Mouse (Mus musculus) urinary bladder, postnatal 25 days (tissue): ENCODE data around the gene Lrrc71.

Experiments
- DNase-seq: peaks from one replicate; pipeline ENCODE4 v3.0.0; 2022; ENCODE audit warnings: low spot score

Lrrc71 gene

GRCm38 (mm10) chr3:87748431-87748830 is at the start of gene Lrrc71:
Gene Lrrc71, minus strand, starts transcription at chr3:87748625.
- DNase-seq, result no peak

- DNase-seq, result peak; percentile 29
Measured at GRCm38 (mm10) chr3:87796736-87797334, 48.4 kb upstream of the Lrrc71 start, which contains the start of gene Insrr. Gene Insrr, plus strand, starts transcription at chr3:87796951.

- DNase-seq, result peak; percentile 61
Measured at GRCm38 (mm10) chr3:87795336-87796277, 47.2 kb upstream of the Lrrc71 start.

DNA sequence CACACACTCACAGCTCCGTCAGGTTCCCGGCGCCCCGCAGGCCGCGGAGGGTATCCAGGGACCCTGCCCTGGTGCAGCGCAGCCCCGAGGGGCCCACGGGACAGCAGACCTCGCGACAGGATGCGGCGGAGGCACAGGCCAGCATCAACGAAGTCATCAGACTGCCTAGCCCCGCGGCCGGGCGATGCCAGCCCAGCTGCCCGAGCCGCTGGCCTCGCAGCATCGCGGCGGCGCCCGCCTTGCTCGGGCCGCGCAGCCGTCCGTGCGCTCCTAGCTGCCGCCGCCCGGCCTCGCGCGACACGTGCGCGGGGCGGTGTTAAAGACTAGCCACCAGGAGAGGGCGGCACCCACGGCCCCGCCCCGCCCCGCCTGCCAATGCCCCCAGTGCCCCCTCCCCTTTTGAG is 46.5 kb upstream of the Lrrc71 start, which contains the start of gene Ntrk1:
Gene Ntrk1 (minus strand): TSS at position 241 of the 404 bp plus-strand sequence.
- DNase-seq, result no peak

- DNase-seq, result no peak
Measured at GRCm38 (mm10) chr3:87789768-87790167, 41.3 kb upstream of the Lrrc71 start.

- DNase-seq, result no peak
Measured at GRCm38 (mm10) chr3:87789248-87789647, 40.8 kb upstream of the Lrrc71 start.

DNA sequence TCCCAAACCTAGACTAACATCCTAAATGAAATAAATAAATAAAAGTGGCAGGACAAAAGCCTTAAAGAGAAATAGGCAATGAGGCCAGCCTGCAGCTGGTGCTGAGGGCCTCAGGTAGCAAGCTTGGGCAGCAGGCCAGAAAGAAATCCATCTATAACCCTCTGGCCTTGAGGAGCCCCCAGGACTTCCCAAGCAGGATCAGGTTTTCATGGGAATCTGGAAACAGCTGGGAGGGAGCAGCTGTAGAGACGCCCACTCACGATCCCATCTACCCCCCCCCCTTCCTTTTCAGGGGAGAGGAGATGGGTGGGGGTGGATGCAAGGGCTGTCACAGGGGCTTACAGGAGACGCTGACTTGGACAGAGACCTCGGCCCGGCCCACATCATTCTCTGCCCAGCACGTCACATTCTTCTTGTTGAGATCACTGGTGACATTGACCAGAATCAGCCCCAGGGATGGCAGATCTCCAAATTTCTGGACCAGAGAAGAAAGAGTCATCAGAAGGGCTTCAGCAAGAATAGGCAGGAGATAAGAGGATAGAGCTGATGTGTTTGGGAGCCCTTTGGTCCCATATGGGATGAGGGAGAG is 37.3 kb upstream of the Lrrc71 start:
- DNase-seq, result no peak

- no peak for DNase-seq
Measured at GRCm38 (mm10) chr3:87785156-87785555, 36.7 kb upstream of the Lrrc71 start.

GRCm38 (mm10) chr3:87783282-87784023 is 35.0 kb upstream of the Lrrc71 start:
- no peak for DNase-seq

DNA sequence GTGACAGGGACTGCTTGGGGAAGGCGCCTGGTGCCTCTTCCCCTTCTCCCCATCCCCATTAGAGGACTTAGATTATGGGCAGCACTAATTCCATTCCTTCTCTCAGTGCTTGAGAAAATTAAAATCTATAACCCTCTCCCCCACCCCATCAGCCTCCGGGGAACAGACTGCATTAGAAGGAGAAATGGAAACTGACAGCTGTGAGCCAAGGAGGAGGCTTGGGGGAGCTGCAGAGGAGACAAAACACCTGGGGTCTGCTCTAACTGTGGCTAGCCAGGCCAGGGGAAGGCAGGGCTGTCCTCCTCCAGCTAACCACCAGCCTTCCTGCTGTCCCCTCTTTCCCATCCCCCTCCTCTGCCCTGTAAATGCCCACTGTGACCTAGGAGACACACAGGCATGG is 30.7 kb upstream of the Lrrc71 start:
- DNase-seq, result no peak

GRCm38 (mm10) chr3:87778283-87778682 is 29.9 kb upstream of the Lrrc71 start:
- no peak for DNase-seq

- no peak for DNase-seq
Measured at GRCm38 (mm10) chr3:87771088-87771487, 22.7 kb upstream of the Lrrc71 start.

- no peak for DNase-seq
Measured at GRCm38 (mm10) chr3:87770280-87770679, 21.9 kb upstream of the Lrrc71 start.

DNA sequence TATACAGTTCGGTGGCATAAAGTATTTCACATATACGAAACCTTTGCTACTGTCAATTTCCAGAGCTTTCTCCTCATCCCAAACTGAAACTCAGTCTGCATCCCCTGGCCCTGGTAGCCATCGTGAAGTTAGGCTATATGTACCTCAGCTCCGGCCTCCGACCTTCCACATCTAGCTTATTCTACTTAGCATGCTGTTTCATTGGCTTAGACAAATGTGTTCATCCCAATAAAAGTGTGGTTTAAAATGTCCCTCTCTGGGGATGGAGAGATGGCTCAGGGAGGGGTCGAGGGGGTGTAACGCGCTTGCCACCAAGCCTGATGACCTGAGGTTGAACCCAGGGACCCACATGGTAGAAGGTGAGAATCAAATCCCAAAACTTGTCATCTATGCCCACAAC is 21.1 kb upstream of the Lrrc71 start:
- DNase-seq, result no peak

GRCm38 (mm10) chr3:87768844-87769243 is 20.4 kb upstream of the Lrrc71 start:
- DNase-seq, result peak; percentile 84

- no peak for DNase-seq
Measured at GRCm38 (mm10) chr3:87768431-87768830, 20.0 kb upstream of the Lrrc71 start.

- DNase-seq, result no peak
Measured at GRCm38 (mm10) chr3:87767764-87768163, 19.3 kb upstream of the Lrrc71 start.

GRCm38 (mm10) chr3:87766284-87766667 is 17.9 kb upstream of the Lrrc71 start:
- no peak for DNase-seq

GRCm38 (mm10) chr3:87765631-87766283 is 17.3 kb upstream of the Lrrc71 start:
- DNase-seq, result no peak

- DNase-seq, result no peak
Measured at GRCm38 (mm10) chr3:87765091-87765490, 16.7 kb upstream of the Lrrc71 start.

- no peak for DNase-seq
Measured at GRCm38 (mm10) chr3:87764506-87764905, 16.1 kb upstream of the Lrrc71 start.
